Mouse (Mus musculus): ENCODE measurements at regions not wholly inside any gene's neighbourhood (a gene's known extent, or its start where the extent isn't known, plus 50 kb on each side); places are given as distances from the start of the nearest gene placed in this dataset.

DNA sequence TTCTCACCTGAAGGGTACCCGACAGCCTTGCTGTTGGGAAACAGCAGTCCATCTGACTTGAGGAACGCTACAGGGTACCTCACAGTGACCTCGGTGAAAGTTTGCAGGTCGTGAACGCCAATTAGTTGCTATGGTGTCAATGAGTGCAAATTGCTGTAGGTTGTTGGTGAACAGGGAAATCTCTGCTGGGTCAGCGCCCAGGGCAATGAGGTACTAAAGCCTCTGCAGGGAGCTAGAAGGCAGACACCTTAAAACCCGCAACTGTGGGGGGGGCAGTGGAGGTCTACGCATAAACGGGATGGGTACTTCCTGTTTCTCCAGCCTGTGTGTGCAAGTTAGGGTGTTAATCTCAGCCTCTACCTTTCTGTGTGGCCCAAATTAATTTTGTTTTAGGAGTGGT, 156.3 kb upstream of the Adgrl2 start:
- Histone ChIP-seq H3K9ac (no peak overlapping the region), H3K4me3 (replicated peaks) (no peak overlapping the region), H3K27ac (no peak overlapping the region), H3K9me3 (no peaks in the 10 kb centered on the region), H3K27me3 (replicated peaks) (no peaks in the 10 kb centered on the region), H3K4me2 (replicated peaks) (no peak overlapping the region), H3K36me3 (no peaks in the 10 kb centered on the region), H3K4me1 (replicated peaks) (no peaks in the 10 kb centered on the region)
- ATAC-seq = no peak
- WGBS = 57% methylated on average over 9 of the region's 9 CpGs

DNA sequence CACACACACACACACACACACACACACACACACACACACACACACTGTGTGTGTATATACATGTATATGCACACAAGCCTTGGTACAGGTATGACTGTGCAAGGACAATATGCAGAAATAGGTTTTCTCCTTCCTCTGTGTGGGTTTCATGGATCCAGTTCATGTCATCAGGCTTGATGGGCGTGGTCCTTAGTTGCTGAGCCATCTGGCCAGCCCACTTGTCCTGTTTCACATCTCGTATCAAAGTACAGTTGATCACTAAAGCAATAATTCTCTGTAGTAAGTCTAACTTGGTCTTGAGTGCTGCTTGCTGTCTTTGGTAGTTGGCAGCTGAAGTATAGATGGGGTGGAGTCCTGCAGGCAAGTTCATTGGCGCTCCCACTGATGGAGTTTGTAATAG, 150.1 kb upstream of the Adgrl2 start:
- no peak overlapping the region for H3K4me2 ChIP-seq (replicated peaks)
- no peak overlapping the region for H3K4me3 ChIP-seq (replicated peaks)
- no peaks in the 10 kb centered on the region for H3K36me3 ChIP-seq
- no peak overlapping the region for H3K27ac ChIP-seq
- ATAC-seq = peak; percentile 80
- no peaks in the 10 kb centered on the region for H3K27me3 ChIP-seq (replicated peaks)
- no peaks in the 10 kb centered on the region for H3K9me3 ChIP-seq
- H3K4me1 ChIP-seq (replicated peaks) = no peaks in the 10 kb centered on the region
- H3K9ac ChIP-seq = no peak overlapping the region
- WGBS = 81% methylated on average over 3 of the region's 3 CpGs

DNA sequence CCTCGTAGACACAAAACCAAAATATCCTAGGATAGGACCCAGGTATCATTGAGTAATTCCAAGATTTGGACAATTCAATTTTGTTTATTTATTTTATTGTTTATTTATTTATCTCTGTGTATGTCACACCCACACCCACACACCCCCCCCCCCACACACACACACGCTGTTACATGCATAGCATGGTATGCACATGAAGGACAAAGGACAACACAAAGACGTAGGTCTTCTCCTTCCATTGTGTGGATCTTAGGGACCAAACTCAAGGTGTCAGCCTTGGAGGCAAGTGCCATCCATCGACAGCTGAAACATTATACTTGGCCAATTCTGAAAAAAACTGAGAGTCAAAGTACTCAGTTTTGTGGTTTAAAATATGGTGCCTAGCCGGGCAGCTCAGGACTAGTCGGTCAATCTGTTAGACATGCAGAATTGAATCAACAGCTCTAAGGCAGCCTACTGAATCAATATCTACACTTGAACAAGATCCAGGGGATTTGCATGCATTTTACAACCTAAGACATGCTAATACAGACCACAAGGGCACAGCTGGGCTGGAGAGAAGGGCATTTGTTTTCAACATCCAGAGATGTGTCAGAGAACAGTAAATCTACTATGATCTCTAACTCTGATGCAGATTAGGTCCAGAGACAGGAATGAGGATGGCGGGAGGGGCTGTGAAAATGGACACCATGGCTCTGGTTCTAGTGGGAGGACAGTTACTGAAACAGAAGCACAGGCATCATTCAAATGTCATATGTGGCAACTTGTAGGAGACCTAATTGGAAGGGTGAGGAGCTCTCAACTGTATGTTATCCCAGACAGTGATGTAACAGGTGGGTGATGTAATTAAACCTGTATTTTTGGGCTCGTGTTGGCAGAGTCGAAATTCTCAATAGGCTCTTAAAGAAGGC, 143.9 kb upstream of the Adgrl2 start:
- no peaks in the 10 kb centered on the region for H3K36me3 ChIP-seq
- no peak overlapping the region for H3K4me2 ChIP-seq (replicated peaks)
- ATAC-seq = no peak
- H3K27me3 ChIP-seq (replicated peaks) = no peaks in the 10 kb centered on the region
- H3K9ac ChIP-seq = no peak overlapping the region
- no peaks in the 10 kb centered on the region for H3K4me1 ChIP-seq (replicated peaks)
- no peak overlapping the region for H3K4me3 ChIP-seq (replicated peaks)
- no peak overlapping the region for H3K27ac ChIP-seq
- H3K9me3 ChIP-seq = no peaks in the 10 kb centered on the region
- WGBS = 85% methylated on average over 9 of the region's 9 CpGs

DNA sequence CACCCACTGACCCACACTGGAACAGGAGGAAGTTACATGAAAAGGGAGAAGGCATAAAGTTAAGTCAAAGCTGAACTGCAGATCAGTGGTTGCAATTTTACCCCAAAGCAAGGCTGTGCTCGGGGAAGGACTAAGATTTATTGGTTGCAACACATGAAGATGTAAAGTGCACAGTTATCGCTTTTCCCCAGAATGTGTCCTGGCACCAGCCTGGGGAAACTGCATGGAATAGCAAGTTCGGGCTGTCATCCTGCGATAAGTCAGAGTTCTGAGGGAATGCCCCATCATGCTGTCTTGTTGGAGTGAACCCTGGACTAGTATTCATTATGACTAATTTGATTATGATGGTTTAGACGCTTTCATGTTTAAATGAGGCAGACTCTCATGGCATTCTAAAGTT, 128.5 kb upstream of the Adgrl2 start:
- WGBS = 80% methylated on average over 5 of the region's 5 CpGs
- H3K4me1 ChIP-seq (replicated peaks) = 0 out of 2 replicates have a peak, but pooled peaks cover 5% of the 10 kb centered on the region
- ATAC-seq = no peak

DNA sequence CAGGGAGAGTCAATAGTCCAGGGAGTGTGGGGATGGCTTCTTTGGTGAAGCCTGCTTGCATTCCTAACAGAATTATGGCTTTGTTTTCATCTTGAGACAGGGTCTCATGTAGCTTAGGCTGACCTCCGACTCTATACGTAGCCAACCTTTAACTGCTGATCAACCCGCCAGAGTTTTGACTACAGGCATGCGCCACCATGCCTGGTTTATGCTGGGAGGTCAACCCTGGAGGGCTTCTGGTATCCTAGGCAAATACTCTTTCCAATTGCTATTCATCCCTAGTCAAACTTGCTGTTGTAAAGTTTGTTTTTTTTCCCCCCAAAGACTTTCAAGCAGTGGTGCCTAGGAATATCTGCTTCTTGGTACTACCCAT, 127.3 kb upstream of the Adgrl2 start:
- Histone ChIP-seq H3K9me3 (no peaks in the 10 kb centered on the region), H3K27ac (no peak overlapping the region), H3K4me3 (replicated peaks) (no peak overlapping the region), H3K36me3 (no peaks in the 10 kb centered on the region), H3K4me1 (replicated peaks) (0 out of 2 replicates have a peak, but pooled peaks cover 5% of the 10 kb centered on the region), H3K9ac (no peak overlapping the region), H3K4me2 (replicated peaks) (no peak overlapping the region), H3K27me3 (replicated peaks) (no peaks in the 10 kb centered on the region)
- 67% methylated on average over 4 of the region's 4 CpGs for WGBS
- ATAC-seq = no peak

More for the DNA sequence above, 128.5 kb upstream of the Adgrl2 start:
- no peak overlapping the region for H3K4me2 ChIP-seq (replicated peaks)
- H3K27ac ChIP-seq = no peak overlapping the region
- no peaks in the 10 kb centered on the region for H3K36me3 ChIP-seq
- no peaks in the 10 kb centered on the region for H3K27me3 ChIP-seq (replicated peaks)
- H3K9ac ChIP-seq = no peak overlapping the region
- H3K4me3 ChIP-seq (replicated peaks) = no peak overlapping the region
- H3K9me3 ChIP-seq = no peaks in the 10 kb centered on the region

DNA sequence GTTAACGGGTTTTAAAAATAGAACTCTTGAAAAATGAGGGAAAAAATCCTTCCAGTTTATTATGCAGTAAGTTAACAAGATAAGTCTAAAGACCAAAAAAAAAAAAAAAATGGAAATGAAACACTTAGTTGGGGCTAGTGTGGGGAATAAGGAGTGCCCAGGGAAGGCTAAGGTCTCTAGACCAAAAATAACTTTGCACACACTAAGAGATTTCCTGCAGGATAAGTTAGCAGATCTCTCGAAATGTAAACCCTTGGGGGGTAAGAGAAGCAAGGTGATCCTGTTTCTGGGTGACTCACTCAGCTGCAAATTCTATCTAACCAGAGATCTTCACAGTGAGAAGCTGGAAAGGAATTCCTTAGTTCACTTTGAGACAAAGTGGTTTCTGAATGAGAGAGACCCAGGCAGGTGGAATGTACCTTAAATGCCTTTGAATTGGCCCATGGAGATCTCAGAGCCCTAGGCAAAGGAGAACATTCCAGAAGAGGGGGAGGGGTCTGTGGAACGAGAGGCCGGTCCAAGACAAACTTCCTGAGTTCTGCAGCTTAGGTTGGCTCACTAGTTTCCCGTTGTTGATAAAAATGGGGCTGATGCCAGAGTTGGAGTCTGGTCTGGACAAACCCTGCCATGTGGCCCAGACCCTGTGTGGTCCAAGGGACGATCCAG, 126.8 kb upstream of the Adgrl2 start:
- no peak overlapping the region for H3K4me2 ChIP-seq (replicated peaks)
- 40% methylated on average over 6 of the region's 6 CpGs for WGBS
- H3K27me3 ChIP-seq (replicated peaks) = no peaks in the 10 kb centered on the region
- no peak overlapping the region for H3K4me3 ChIP-seq (replicated peaks)
- ATAC-seq = peak; percentile 21
- H3K9ac ChIP-seq = no peak overlapping the region
- H3K9me3 ChIP-seq = no peaks in the 10 kb centered on the region
- H3K27ac ChIP-seq = no peak overlapping the region
- H3K4me1 ChIP-seq (replicated peaks) = 0 out of 2 replicates have a peak, but pooled peaks cover 5% of the 10 kb centered on the region
- H3K36me3 ChIP-seq = no peaks in the 10 kb centered on the region

DNA sequence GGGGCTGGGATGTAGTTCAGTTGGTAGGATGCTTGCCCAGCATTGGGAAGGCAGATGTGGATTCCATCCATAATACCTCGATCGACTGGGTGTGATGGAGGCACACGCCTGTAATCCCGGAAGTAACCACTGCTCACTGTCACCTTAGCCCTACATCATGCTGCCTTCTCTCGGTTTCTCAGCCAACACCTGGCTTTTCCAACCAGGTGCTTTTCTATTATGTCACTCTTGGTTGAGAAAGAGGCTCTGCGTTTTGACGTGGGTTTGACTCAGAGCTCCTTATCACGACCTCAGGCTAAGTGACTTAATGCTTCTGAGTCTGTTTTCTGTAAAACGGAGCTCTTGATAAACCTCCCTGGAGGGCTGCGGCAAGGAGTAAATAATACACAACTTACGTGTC, 126.2 kb upstream of the Adgrl2 start:
- H3K4me2 ChIP-seq (replicated peaks) = no peak overlapping the region
- WGBS = 63% methylated on average over 11 of the region's 11 CpGs
- no peak overlapping the region for H3K9ac ChIP-seq
- no peak overlapping the region for H3K27ac ChIP-seq
- peaks cover 7% of the 10 kb centered on the region for H3K4me1 ChIP-seq (replicated peaks)
- no peaks in the 10 kb centered on the region for H3K27me3 ChIP-seq (replicated peaks)
- ATAC-seq = no peak
- no peaks in the 10 kb centered on the region for H3K36me3 ChIP-seq
- no peaks in the 10 kb centered on the region for H3K9me3 ChIP-seq
- no peak overlapping the region for H3K4me3 ChIP-seq (replicated peaks)

DNA sequence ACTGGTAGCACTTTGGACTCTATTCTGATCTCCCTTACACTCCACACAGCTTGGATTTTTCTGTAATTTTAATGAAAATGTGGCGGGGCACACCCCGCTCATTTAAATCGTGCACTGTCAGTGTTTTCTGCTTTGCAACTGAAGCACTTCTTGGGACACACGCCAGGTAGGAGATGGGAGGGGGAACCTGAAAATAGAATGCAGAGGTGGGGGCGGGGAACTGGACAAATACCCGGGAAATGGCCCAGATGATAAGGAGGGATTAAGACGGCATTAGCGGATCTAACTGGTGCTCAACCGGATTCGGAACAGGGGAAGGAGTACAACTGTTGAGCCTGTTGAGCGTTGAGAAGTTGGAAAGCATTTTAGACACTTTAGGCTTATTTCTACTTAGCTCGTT, 125.5 kb upstream of the Adgrl2 start:
- H3K4me1 ChIP-seq (replicated peaks) = peaks cover 14% of the 10 kb centered on the region
- no peak overlapping the region for H3K27ac ChIP-seq
- 61% methylated on average over 12 of the region's 12 CpGs for WGBS
- no peaks in the 10 kb centered on the region for H3K27me3 ChIP-seq (replicated peaks)
- ATAC-seq = no peak
- H3K36me3 ChIP-seq = no peaks in the 10 kb centered on the region
- no peaks in the 10 kb centered on the region for H3K9me3 ChIP-seq
- no peak overlapping the region for H3K4me2 ChIP-seq (replicated peaks)
- H3K9ac ChIP-seq = no peak overlapping the region
- H3K4me3 ChIP-seq (replicated peaks) = no peak overlapping the region

DNA sequence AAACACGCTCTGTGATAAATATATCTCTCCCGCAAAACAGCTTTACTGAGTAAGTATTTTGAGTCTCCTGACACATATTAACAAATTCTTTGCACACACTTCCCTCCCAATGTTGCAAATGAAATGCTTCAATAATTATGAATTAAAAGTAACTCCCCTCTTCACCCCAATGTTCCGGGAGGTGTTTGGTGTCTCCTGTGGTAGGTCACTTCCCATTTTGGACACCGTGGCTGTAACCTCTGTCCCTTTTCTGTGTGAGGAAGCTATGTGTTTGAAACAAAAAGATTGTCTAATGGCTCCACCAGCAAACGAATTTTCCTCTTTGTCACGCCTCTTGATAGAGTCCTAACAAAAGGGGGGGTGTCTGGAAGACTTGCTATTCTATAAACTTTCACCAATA, 122.5 kb upstream of the Adgrl2 start:
- peak overlapping the region; percentile 35; the same call in 1 of the 2 replicates for H3K4me2 ChIP-seq (replicated peaks)
- no peak for ATAC-seq
- H3K4me1 ChIP-seq (replicated peaks) = peaks cover 19% of the 10 kb centered on the region
- no peak overlapping the region for H3K27ac ChIP-seq
- H3K9ac ChIP-seq = no peak overlapping the region
- H3K9me3 ChIP-seq = no peaks in the 10 kb centered on the region
- no peaks in the 10 kb centered on the region for H3K36me3 ChIP-seq
- H3K4me3 ChIP-seq (replicated peaks) = no peak overlapping the region
- WGBS = 81% methylated on average over 6 of the region's 6 CpGs
- H3K27me3 ChIP-seq (replicated peaks) = no peaks in the 10 kb centered on the region

DNA sequence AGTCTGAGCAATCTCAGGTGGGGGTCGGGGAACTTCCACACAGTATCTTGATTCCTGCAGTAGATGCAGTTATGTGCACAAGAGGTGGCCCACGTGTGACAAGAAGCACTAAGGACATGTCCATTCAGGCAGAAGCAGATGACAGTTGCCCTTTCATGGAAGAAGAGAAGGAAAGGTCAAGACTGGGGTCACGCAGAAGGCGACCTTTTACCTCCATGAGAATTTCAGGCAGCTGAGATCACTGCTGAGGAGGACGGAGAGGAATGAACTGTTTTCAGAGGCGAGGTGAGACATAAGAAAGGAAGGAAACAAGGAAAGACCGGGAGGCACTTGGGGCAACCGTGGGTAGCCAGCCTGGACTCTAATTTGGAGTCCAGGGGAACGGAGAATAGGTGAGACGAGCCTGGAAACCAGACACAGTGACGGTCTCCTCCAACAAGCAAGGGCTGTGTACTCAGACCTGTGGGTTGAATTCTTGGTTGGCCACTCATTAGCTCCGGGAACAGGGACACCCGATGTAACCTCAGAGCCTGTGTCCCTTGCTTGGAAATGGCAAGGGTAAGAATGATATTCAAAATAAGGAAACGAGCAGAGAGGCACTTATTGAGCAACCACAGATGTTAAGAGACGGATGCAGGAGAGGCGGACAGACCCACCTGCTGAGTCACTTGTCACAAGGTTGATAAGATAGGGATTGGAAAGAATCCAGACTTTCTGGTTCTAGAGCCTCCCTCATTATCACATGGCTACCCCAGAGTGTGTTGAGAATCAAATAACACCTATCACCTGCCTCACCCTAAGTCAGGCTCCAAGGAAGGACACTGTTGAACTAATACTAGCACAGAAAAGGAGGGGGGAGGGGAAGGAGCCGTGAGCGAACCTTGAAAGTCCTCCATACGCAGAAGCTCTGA, 121.4 kb upstream of the Adgrl2 start:
- peak overlapping the region; percentile 77 for H3K27ac ChIP-seq
- H3K4me3 ChIP-seq (replicated peaks) = 0 out of 2 replicates have a peak overlapping the region, but pooled peaks have one; percentile 3
- no peaks in the 10 kb centered on the region for H3K9me3 ChIP-seq
- 46% methylated on average over 19 of the region's 19 CpGs for WGBS
- H3K9ac ChIP-seq = no peak overlapping the region
- H3K36me3 ChIP-seq = no peaks in the 10 kb centered on the region
- no peaks in the 10 kb centered on the region for H3K27me3 ChIP-seq (replicated peaks)
- ATAC-seq = peak; percentile 95
- peak overlapping the region; percentile 35 for H3K4me2 ChIP-seq (replicated peaks)
- H3K4me1 ChIP-seq (replicated peaks) = peaks cover 14% of the 10 kb centered on the region

DNA sequence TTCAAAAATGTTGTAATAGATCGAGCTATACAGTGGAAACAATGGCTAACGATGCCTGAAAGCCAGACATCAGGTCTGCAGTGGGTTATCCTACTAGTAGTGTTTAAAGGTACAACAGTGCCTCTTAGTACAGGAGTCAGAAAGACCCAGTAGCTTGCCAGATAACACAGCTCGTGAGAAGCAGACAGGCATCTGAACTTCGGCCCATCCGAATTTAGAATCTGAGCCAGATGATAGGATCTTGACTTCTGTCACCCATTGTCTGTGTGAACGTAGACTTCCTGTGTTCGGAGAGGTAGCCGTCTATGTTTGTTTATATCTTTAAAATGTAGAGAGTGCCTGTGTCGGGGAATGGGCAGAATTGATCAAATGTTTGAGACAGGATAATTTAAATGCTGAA, 120.5 kb upstream of the Adgrl2 start:
- no peak overlapping the region for H3K4me2 ChIP-seq (replicated peaks)
- no peak for ATAC-seq
- no peak overlapping the region for H3K9ac ChIP-seq
- H3K27ac ChIP-seq = peak overlapping the region; percentile 77; the same call in 1 of the 2 replicates
- no peaks in the 10 kb centered on the region for H3K9me3 ChIP-seq
- peaks cover 14% of the 10 kb centered on the region for H3K4me1 ChIP-seq (replicated peaks)
- WGBS = 25% methylated on average over 9 of the region's 9 CpGs
- no peaks in the 10 kb centered on the region for H3K27me3 ChIP-seq (replicated peaks)
- H3K4me3 ChIP-seq (replicated peaks) = no peak overlapping the region
- no peaks in the 10 kb centered on the region for H3K36me3 ChIP-seq

All from intestine, embryonic 15.5 days (tissue).